Mouse (Mus musculus): Measurements from ENCODE around the gene Tns3.
"Not testable (repeated sequence)": the region's sequence is repeated elsewhere in the genome, so short reads cannot be mapped to it uniquely, and the experiment has no call there.

Gene Tns3

DNA sequence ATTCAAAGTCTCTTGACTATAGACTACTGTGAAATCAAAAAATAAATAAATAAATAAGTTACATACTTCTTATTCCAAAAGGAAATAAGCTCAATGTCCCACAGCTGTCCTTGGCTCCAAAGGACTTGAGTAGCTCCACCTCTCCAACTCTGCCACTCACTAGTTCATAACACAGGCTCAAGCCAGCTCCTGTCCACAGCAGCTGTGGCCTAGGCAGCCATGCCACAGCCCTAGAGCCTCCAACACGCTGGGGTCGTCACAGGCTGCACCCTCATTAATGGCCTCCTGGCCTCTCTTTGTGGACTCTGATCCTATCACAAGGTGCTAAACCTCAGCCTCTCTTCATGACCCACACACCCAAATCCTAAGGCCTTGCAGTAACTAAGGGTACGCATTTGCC lies 18.7 kb downstream of the Tns3 start:
- no peak for DNase-seq (ENCODE audit: low read depth)

DNA sequence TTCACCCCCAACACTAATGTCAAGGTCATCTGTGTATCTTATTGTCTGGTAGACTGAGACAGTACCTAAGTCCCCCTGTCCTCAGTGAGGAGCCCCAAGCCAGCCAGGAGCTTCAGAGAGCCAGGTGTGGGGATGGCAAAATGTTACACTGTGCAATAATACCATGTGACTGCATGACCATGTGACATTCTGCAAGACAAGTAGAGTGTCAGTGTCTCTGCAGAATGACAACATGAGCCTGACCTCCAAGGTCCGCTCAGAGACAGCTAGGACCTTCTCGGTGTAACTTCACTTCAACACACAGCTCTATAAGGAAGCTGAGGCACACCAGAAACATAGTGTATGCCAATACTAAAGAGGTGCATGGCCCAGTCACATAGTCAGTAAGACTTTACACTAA lies 20.1 kb downstream of the Tns3 start:
- DNase-seq (ENCODE audit: low read depth): no peak

DNA sequence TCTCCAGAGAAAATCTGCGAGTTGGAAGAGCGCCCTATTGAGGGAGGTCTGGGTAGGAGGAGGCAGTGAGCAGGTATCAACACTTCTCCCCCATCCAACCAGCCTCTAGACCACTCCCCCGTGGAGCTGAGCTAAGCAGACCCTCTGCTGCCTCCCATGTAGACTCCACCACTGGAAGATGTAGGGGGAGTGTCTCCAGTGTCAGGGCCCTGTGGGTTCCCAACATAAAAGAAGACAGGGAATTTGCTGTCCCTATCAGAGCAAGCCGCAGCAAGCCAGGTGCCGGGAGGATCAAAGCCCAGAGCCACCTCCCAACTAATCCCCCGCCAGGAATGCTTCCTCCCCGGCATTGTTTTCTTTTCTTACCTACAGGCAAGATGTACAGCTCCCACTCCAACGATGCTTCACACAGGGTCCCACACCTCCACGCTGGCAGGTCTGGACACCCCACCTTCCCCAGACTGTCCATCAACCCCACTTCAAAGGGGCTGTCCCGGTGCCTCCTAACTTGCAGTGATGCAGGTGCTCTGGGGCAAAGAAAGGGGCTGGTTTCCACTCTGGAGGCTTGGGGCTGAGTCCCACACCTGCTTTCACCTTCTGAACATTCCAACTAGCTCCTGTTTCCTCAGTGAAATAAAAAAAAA lies 22.6 kb downstream of the Tns3 start:
- DNase-seq (ENCODE audit: low read depth): no peak

DNA sequence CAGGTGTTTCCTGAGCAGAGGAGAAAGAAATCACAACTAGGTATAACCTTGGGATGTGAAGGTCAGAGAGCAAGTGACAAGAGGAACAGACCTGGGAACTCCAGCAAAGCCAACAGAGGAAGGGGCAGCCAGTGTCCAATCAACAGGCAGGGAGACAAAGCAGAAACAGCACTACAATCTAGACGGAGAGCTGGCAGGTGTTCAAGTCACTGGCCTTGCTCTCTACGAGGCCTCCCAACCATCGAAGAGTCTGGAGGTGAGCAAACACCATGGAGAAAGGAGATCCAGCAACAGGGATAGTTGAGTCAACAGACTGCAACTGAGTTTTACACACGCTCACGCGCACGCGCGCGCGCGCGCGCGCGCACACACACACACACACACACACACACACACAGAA lies 24.6 kb downstream of the Tns3 start:
- DNase-seq (ENCODE audit: low read depth): no peak

DNA sequence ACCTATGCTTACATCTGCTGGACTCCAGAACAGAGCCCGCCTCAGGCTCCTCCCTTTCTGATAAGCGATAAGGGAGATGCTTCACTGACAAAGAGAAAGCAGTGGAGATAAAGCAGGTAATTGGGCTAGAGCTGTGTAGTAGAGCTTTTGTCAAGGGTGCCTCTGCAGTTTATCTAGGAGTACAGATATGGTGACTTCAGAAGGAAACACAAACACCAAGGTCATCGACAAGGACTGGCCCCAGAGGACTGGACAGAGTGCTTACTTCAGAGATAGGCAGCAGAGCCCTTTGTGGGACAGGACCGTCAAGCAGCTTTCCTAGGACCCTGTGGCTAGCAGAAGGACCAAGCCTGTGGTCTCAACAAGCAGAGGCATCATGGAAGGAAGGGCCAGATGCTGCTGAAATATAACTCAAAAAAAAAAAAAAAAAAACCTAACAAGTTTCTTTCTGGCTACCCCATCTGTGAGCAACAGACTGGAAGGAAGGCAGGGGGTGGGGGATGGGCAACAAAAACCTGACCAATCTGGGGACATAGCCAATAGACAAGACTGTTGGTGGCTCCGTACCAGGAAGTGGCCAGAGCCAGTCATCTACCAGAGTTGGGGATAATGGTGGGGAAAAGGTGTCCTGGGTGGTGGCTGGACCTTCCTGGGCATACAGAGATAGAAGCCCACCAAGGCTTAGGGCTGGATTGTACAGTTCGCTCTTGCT lies 25.2 kb downstream of the Tns3 start:
- DNase-seq (ENCODE audit: low read depth): no peak

DNA sequence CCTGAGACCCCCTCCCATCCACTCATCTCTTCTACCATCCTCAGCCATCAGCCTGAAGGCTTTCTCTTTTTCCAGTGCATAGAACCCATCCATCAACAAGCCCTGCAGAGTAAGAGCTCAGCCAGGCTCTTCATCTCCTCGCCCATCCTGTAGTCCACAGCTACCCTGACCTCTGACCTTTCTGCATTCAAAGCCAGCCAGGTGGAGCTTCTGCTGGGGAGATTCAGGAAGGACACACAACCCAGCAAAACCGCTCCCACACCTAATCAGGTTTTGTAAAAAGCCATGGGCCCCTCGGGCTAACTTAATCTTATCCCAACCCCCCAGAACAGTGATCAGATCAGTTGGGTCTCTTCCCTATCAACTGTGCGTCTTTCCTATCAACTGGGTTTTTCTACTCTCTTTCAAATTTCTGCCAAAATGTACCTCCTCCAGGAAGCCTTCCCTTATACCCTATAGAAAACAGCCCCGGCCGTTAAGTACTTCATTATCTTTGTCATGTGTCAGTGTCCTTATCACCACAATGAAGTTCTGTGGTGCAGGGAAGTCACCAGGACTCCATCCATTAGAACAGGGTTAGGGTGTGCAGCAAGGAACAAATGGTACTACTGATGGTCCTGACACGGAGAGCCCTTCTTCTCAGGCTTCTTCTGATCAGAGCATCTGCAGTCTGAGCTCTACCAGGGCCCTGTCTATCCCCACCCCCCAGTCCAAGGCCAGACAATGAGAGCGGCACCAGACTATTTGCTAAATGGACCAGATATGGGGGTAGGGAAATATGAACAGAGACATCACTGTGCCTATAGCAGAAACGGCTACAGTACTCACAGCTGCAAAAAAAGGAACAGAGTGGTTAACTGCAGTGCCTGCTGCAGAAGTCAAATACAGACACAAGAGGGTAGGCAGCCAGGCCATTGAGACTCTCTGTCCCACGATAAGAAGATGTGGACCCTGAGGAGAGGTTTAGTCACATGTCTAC lies 26.6 kb downstream of the Tns3 start:
- DNase-seq (ENCODE audit: low read depth): no peak

DNA sequence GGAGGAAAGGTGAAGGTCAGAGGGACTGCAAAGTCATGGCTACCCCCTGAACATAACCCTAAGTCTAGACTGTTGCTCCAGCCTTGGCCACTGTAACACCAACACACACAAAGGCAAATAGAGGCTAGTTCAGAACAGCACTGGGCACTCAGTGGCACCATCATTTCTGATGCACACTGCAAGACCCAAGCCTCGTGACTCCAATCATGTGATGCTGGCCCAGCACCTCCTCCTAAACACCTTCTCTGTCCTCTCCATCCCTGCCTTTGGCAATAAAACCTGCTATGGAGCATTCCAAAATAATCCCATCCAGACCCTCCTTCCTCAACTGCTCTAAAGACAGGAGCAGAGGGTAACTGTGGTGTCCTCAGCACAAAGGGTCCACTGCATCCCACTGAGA lies 27.7 kb downstream of the Tns3 start:
- DNase-seq (ENCODE audit: low read depth): no peak

DNA sequence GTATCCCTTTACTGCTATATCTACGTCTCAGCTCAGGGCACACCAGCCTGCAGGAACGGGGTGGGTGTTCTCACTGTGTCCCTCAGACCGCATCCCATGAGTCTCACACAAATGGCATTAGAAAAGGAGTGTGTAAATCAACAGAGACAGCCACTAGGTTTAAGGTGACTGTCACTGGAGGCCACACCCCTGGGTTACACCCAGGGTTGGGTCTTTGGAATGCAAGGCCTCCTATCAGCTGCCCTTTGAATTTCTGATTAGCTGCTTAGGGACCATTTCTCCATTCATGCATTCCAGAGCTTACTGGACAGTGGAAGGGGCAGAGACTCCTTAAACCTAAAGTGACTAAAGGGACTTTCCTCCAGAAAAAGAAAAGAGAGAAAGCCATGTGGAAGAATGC lies 28.6 kb downstream of the Tns3 start:
- DNase-seq (ENCODE audit: low read depth): no peak

DNA sequence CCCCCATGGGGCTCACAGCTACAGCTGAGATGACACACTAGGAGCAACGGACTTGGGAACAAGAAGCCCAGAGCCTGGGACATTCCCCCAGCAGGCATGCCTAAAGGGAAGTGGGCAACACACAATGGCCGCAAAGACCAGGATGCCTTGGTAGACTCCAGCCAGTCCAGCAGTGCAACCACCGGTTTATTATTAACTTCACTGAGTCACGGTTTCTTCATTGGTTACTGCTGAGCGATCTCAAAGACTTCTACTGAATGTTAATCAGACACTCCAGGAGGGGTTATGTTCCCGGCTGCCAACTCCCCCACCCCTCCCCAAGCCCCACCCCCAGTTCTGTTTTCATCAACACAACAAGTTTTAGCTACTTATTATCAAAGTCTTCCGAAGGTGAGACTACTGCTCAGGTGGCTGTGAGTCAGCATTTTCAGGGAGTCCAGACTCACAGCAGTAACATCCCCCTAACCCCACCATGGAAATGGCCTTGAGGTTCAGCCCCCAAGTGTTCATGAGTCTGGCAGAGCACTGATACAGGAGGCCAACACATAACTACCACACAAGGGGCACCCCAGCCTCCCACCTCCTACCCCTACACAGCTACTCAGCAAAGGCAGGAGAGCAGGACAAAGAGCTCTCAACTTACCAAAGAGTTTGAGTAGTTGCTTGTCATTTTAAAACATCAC lies 29.5 kb downstream of the Tns3 start:
- no peak for DNase-seq (ENCODE audit: low read depth)

DNA sequence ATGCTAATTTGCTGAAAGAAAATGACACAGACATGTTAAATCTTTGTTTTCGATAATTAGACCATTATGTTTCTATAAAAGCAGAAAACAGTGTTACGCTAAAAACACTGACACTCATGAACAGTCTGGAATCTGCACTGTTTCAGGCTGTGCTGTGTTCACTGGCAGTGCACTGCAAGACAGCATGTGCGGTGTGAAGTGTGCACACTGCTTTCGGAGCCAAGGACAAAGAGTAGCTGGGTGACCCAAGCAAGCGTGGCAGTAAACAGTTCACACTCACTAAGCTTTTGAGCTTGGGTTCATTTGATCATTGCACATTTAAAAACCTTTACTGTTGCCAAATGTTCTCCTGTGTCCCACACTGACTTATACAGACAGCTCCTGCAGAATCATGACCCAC lies 32.2 kb downstream of the Tns3 start:
- DNase-seq (ENCODE audit: low read depth): no peak

DNA sequence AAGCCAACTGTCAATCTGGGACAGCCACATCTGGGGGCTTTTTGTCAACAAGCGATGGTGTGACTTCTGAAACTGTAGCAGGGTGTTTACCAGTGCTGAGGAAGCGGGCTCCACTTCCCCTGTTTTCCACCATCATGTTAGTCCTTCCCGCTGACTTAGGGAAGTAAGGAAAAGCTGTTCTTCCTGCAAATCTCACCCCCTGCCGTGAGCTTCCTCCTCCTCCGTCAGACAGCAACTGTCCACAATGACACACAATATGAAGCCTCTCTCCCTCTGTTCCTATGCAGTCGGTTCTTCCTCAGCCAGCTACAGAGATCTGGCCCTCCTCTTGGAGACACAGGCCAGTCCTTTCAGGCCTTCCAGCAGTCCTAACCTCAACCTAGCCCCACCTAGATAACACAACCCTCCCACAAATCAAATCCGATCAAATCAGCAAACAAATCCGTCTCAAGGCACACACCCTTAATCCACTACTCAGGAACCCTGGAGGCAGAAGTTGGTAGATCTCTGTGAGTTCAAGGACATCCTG lies 34.4 kb downstream of the Tns3 start:
- DNase-seq (ENCODE audit: low read depth): no peak

DNA sequence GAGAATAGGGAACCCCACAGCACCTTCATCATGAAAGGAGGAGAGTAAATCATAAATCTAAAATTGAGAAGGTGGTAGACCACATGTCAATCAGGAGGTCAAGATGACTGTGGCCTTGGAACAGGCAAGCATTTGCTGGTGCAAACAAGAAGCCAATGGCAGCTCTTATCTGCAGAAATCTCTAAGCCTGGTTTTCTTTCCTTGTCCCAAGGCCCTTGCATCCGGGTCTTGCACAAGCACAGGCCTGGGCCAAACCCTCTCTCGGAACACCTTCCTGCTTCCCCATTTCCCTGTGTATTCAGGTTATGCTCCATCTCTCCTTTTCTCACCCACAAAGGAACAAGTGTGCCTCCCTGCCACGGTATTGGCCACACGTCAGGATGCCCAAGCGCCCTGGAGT lies 35.0 kb downstream of the Tns3 start:
- DNase-seq (ENCODE audit: low read depth): no peak

DNA sequence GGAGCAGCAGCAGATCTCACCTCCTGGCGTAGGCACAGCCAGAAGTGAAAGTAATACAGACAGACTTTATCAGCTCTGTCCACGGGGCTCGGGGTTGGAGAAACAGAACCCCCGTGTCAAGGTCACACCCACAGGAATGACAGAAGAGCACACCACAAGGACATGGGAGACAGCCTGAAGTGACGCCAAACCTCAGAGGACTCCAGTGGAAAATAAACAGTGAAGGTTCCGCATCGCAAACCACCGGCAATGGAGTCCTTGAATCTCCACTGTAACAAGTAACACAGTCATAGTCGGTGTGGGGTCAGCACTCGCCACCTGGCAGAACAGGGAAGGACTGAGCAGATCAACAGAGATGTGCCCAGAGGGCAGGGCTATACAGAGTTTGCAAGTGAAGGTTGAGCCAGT lies 35.5 kb downstream of the Tns3 start:
- no peak for DNase-seq (ENCODE audit: low read depth)

DNA sequence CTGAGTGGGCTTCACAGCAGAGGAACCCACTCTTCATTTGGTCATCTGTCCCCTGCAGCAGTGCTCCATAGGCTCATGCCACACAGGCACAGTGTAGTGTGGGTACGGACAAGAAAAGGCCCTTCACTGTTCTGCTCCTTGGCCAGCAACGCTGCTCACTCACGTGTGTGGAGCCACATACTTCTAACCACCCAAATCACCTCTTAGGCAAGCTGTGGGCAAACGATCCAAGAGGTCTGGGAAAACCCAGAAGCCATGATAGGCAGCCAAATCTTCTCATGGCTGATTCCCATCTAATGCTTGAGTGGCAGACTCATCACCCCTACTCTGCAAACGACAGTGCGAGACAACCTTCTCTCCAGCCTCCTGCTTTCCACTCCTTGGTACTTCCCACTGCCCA lies 37.2 kb downstream of the Tns3 start:
- DNase-seq (ENCODE audit: low read depth): no peak

DNA sequence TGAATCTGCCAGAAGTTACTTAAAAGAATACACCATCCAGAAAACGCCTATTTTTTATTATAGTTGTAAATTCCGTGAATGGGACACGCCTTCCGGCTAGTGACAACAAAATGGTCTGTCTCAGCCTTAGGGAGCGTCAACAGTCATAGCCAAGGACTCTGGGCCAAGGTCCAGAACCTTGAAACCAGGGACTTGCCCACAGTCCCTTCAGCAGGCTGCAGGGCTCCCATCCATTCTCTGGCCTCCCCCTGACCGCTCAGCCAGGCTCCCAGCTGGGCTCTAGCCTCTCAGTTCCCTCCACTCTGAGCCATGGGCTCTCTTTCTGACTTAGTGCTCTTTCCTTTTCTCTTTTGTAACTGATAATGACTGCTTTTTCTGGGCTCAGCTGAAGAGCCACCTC lies 37.6 kb downstream of the Tns3 start:
- DNase-seq (ENCODE audit: low read depth): no peak

DNA sequence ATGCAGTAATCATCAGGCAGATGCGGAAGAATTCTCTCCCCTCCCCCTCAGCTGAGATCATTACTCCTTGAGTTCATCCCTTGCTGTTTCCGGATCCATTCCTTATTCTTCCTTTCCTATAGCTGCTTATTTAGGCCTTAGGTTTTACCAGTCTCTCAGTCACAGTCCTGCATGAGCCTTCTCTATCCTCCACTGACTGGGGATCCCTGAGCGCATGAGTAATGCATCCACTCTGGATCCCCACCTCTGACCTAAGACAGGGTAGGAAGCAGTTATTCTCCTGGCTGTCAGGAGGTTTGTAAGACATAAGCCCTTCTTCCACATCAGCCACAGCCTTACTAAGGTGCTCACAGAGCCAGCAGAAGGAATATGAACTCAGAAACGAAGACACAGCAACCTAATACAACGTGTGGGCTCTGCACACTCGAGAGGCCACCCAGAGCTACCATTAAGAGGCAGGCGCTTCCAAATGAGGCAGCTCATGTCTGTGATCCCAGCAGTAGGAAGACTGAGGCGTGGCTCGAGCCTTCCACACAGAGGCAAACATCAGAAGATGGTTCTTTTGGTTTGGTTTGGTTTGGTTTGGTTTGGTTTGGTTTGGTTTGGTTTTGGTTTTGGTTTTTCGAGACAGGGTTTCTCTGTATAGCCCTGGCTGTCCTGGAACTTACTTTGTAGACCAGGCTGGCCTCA lies 38.3 kb downstream of the Tns3 start:
- DNase-seq (ENCODE audit: low read depth): no peak

DNA sequence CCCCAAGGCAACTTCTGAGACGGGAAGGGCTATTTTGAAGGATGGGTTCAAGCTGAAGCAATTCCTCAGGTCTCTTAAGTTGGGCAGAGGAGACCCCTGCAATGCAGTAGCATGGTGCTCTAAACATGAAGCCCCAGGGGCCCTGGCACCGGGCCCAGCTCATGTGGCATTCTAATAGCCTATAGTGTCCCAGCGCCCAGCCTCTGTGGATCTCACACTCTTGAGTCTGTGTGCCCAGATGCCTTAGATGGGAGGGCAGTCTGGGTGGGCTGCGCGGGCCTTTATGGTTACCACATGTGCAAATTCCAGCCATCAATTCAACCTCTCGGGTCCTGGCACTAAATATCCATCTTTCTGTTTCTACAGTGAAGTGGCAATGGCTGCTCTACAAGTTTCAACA lies 38.9 kb downstream of the Tns3 start:
- DNase-seq (ENCODE audit: low read depth): no peak

DNA sequence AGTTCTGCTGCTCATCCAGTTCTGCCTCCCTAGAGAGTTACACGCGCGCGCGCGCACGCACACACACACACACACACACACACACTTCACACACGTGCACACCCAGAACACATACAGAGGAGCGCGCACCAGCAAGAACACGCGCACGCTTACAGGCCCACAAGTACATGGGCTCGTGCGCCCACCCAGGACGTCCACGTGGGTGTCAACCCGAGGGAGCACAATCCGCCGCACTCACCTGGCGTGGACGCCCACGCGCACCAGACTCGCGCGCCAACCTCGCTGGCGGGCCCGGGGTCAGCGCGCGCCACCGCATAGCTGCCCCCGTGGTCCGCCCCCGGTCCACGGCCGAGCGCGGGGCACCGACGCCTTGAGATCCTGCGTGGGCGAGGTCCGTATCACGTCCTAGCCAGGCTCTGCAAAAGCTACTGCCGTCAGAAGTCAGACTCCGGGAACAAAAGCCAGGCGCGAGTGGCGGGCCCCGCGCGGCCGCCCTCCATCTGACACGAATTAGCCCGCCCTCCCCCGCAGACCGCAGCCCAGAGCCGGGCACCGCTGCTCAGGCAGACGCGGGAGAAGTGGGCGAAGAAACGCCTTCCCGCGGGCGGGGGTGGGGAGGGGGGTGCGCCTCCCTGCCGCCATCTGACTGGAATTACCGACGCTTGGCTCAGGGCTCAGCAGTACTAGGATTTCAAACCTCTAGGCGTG lies 40.0 kb downstream of the Tns3 start:
- DNase-seq (ENCODE audit: low read depth): no peak

DNA sequence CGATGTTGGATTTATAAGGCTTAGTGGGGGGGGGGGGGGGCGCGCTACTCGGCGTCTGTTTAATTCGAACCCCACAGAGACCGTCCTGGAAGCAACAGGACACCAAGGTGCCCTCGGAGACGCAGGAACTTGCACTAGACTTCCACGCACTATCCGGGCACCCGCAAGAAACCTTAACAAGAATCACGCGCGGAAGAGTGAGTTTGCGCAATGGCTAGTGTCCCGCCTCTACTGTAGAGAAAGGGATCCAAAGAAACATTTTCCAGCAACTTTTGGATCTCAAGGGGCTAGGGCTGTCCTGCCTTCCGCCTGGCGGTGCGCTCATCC lies 40.5 kb downstream of the Tns3 start:
- DNase-seq (ENCODE audit: low read depth): no peak

DNA sequence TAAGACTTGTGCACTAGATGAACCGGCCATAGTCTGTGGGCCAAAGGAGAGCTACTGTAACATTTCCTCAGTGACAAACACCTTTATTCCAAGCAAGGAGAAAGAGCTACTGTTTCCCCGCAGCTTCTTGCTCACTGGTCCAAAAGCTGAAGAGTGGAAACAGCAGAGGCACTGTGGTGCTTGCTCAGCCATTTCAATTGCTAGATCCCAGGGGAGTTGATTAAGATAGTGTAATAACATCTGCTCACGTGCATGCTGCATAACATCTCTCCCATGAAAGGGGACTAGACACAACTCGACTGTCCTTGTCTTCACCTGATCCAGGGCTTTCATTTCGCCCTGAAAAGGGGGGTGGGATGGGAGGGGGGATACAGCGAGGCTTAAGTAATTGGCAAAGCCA lies 41.7 kb downstream of the Tns3 start:
- DNase-seq (ENCODE audit: low read depth): no peak

DNA sequence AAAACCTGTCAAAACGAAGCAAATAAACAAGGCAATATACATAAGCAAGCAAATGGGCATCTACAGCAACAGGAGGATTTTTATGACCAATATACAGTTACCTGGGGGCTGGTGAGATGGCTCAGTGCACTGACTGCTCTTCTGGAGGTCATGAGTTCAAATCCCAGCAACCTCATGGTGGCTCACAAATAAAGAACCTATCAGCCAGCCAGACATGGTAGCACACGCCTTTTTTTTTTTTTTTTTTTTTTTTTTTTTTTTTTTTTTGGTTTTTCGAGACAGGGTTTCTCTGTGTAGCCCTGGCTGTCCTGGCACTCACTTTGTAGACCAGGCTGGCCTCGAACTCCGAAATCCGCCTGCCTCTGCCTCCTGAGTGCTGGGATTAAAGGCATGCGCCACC lies 45.2 kb downstream of the Tns3 start:
- not testable (repeated sequence) for DNase-seq (ENCODE audit: low read depth)

All from c-Kit-positive CD71-positive TER-119-negative erythroid progenitor cells, embryonic 14.5 days (primary cell).